Mouse (Mus musculus): ENCODE results near the gene Slc47a2.
"Not testable (repeated sequence)": the region's sequence is repeated elsewhere in the genome, so short reads cannot be mapped to it uniquely, and the experiment has no call there.

DNA sequence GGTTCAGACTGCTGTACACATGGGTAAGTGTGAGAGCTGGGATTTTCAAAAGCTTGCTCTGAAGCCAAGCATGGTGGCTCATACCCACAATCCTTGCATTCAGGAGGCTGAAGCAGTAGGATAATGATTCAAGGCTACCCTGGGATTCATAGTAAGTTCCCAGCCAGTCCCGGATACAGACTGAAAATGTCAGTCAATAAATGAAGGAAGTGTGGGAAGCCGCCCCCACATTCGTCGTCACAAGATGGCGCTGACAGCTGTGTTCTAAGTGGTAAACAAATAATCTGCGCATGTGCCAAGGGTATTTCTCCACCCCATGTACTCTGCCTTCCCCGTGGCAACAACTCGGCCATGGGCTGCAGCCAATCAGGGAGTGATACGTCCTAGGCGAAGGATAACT is 38.1 kb downstream of the Slc47a2 start:
- TF ChIP-seq EP300, CTCF (IDR thresholded peaks at IDR 0.05): not testable (repeated sequence)

Data from lung, postnatal 0 days (tissue).